Comparison of ENCODE assay signal across 17 mouse cellular contexts in the genomic region with DNA sequence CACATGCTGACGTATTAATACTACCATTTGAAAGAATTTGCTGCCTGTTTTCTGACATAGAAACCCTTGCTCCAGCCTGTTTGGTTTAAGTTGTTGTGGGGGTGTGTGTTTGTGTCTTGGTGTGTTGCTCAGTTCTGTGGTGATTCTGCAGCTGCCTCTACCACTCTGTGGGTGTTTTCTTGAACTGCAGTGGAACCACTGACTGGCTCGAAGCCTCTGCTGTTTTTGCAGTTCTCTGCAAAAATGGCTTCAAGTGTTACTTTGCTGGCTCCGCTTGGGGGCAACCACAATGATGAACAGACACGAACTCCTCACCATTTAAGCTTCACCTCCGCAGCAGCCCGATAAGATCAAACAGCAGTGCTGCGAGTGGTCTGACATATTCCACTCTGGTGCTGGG.
A peak's percentile ranks its signal among the peaks of the same experiment; 100 is the strongest.
DNase-seq lines count a peak whose midpoint lies in the region; ATAC-seq lines count a peak whose summit lies in the region.
"Had no signal": no experiment of that assay in that cellular context is flagged by ENCODE, and none has a peak within 500 bp of the region (broad histone marks: within the 10 kb centered on the region; RNA-seq: fewer than 3 reads in every experiment).

No protein-coding gene starts in this region.

- DNase-seq in lung, postnatal 36 days, result peak; percentile 3
- no peak for DNase-seq in lung, adult 18-20 months
- DNase-seq in thymus, postnatal 25 days, result peak; percentile 75
- DNase-seq in heart, adult 8-10 months (ENCODE audit: low spot score), result no peak
- DNase-seq in ovary, adult 18-20 months (ENCODE audit: low spot score), result no peak
- DNase-seq in frontal cortex, postnatal 36 days (ENCODE audit: low spot score in 2 of 2), result no peak
- DNase-seq: adrenal gland, postnatal 14 days; cerebellum, adult 11-12 months; cerebellum, postnatal 14 days; embryo, embryonic 11 days; lung, embryonic 14.5 days; lung, postnatal 4 days had no signal

- ATAC-seq in activated CD4-positive, CD25-positive, alpha-beta regulatory T cell, adult 4 months, result peak; percentile 55
- peak; percentile 28; the same call in 1 of the 2 replicates for ATAC-seq in neutrophil, adult 5-6 weeks (ENCODE audit: extremely low read depth, insufficient number of reproducible peaks, low FRiP score, poor library complexity, severe bottlenecking)
- ATAC-seq: forebrain, embryonic 16.5 days; intestine, embryonic 16.5 days; liver, embryonic 12.5 days had no signal

Comparison
In these comparisons a context has a peak if more than half of its experiments do, and no peak if none do; other contexts are left out.
1. DNase-seq: peak in lung, postnatal 36 days (single experiment) and thymus, postnatal 25 days (single experiment); none in lung, adult 18-20 months (0 of 2), heart, adult 8-10 months (single experiment), ovary, adult 18-20 months (single experiment) and frontal cortex, postnatal 36 days (0 of 2).